Mouse (Mus musculus) spleen, adult 2 months (tissue): ENCODE data around the gene Gm49340.

Experiments
- CTCF ChIP-seq: fragments of 200-500 bp; IDR thresholded peaks from 2 replicates; pipeline ENCODE4 v1.5.1; 2011; ENCODE audit warnings: mild to moderate bottlenecking, inconsistent platforms; ENCODE audit not compliant: insufficient read depth, insufficient read length, insufficient replicate concordance; ENCODE audit errors: extremely low read depth
- POLR2A ChIP-seq: fragments of 200-500 bp; IDR thresholded peaks from 2 replicates; pipeline ENCODE4 v1.6.1; 2011; ENCODE audit warnings: low read depth, low read length, inconsistent platforms

- no peak for TF ChIP-seq CTCF
- no peak for TF ChIP-seq POLR2A
Observed at GRCm38 (mm10) chr11:73323906-73324830, 5.4 kb upstream of the Gm49340 start.
